Mouse (Mus musculus) layer of hippocampus, postnatal 10 days (tissue): Measurements from ENCODE around the gene Kcnk4. TPM values are rescaled to one million over a fixed set of nuclear protein-coding genes. Genes with fewer than 3 reads are reported as not detected.

Experiments used
- DNase-seq, 2 experiments: peaks; one replicate each; pipeline ENCODE4 v3.0.0; 2021; ENCODE audit warnings: low spot score in 2 of 2
- long read RNA-seq: library from polyadenylated mRNA; stranded (forward); transcript quantifications from one replicate; pipeline ENCODE4 v2.0.0, GENCODE M21; 2023
- total RNA-seq, 2 experiments: library from RNA; stranded (reverse); gene quantifications; 2 replicates each; pipeline ENCODE4 v1.2.3; 2021

Gene Kcnk4
- total RNA-seq = 10 to 100 TPM; 25.3 to 27.8 TPM
- long read RNA-seq, partial matches to known transcripts = 4 of 15 reads
- long read RNA-seq, other reads (novel, unspliced or antisense) = 9 of 15 reads

GRCm38 (mm10) chr19:6934195-6934977 is at the start of gene Kcnk4:
TSS of gene Kcnk4 (minus strand) at chr19:6934515.
- DNase-seq = no peak

GRCm38 (mm10) chr19:6983621-6984020 is 49.3 kb upstream of the Kcnk4 start:
- DNase-seq = no peak

- DNase-seq = no peak
These were observed 47.1 kb upstream of the Kcnk4 start for GRCm38 (mm10) chr19:6981465-6981864.

GRCm38 (mm10) chr19:6980381-6981093 is 46.2 kb upstream of the Kcnk4 start, which contains the start of gene Fkbp2:
TSS of gene Fkbp2 (minus strand) at chr19:6980501.
- peak; percentile 99 for DNase-seq

GRCm38 (mm10) chr19:6979486-6980380 is 45.4 kb upstream of the Kcnk4 start:
- DNase-seq = peak; percentile 99 to 100

- DNase-seq = peak; percentile 32 to 52
These were observed 44.7 kb upstream of the Kcnk4 start for GRCm38 (mm10) chr19:6979001-6979479.

GRCm38 (mm10) chr19:6978639-6978974 is 44.3 kb upstream of the Kcnk4 start:
- DNase-seq = no peak

- DNase-seq = peak in 1 of 2 experiments; percentile 40
These were observed 43.7 kb upstream of the Kcnk4 start for GRCm38 (mm10) chr19:6977759-6978638.

GRCm38 (mm10) chr19:6975537-6976521 is 41.5 kb upstream of the Kcnk4 start, which contains the start of gene Plcb3:
TSS of gene Plcb3 (minus strand) at chr19:6976470.
- peak; percentile 83 for DNase-seq

- DNase-seq = peak; percentile 72 to 82
These were observed 40.2 kb upstream of the Kcnk4 start, which contains the start of gene Ppp1r14b for GRCm38 (mm10) chr19:6974211-6975205. TSS of gene Ppp1r14b (plus strand) at chr19:6974968.

- no peak for DNase-seq
These were observed 39.4 kb upstream of the Kcnk4 start for GRCm38 (mm10) chr19:6973581-6974190.

- no peak for DNase-seq
These were observed 38.1 kb upstream of the Kcnk4 start for GRCm38 (mm10) chr19:6972247-6972917.

- no peak for DNase-seq
These were observed 37.3 kb upstream of the Kcnk4 start for GRCm38 (mm10) chr19:6971644-6972043.

- DNase-seq = no peak
These were observed 36.3 kb upstream of the Kcnk4 start for GRCm38 (mm10) chr19:6970460-6971085.

GRCm38 (mm10) chr19:6969665-6970381 is 35.5 kb upstream of the Kcnk4 start:
- DNase-seq = peak; percentile 53 to 72
